ENCODE assay signal across 35 mouse cellular contexts in genomic region chr17:84658951-84659350, GRCm38 (mm10). TPM values are rescaled to one million over a fixed set of nuclear protein-coding genes. Genes with fewer than 3 reads are reported as not detected.
"Had no signal": no experiment of that assay in that cellular context is flagged by ENCODE, and none has a peak within 500 bp of the region (broad histone marks: within the 10 kb centered on the region; RNA-seq: fewer than 3 reads in every experiment).

No protein-coding gene starts in this region.

- H3K4me1 ChIP-seq: heart, embryonic 12.5 days; liver, embryonic 12.5 days had no signal

- H3K4me2 ChIP-seq: heart, embryonic 12.5 days; hindbrain, embryonic 13.5 days; hindbrain, embryonic 15.5 days; kidney, embryonic 15.5 days; limb, embryonic 13.5 days; limb, embryonic 15.5 days; liver, embryonic 12.5 days had no signal

- ATAC-seq: hindbrain, postnatal 0 days; liver, embryonic 12.5 days had no signal

- DNase-seq: gastrocnemius, adult 2 months; gastrocnemius, postnatal 10 days; gastrocnemius, postnatal 25 days; heart, adult 18-20 months; heart, postnatal 10 days; heart, postnatal 36 days; kidney, adult 2 months; kidney, adult 9 months; kidney, postnatal 14 days; kidney, postnatal 36 days; layer of hippocampus, adult 9-11 months; layer of hippocampus, postnatal 36 days; left cerebral cortex, postnatal 4 days had no signal

- H3K4me3 ChIP-seq: gastrocnemius, adult 2 months; heart, embryonic 10.5 days; heart, embryonic 12.5 days; hindbrain, embryonic 13.5 days; hindbrain, embryonic 15.5 days; kidney, embryonic 15.5 days; limb, embryonic 13.5 days; limb, embryonic 15.5 days; liver, embryonic 12.5 days had no signal

- H3K9ac ChIP-seq: heart, embryonic 12.5 days; hindbrain, embryonic 13.5 days; hindbrain, embryonic 15.5 days; kidney, embryonic 15.5 days; limb, embryonic 13.5 days; limb, embryonic 15.5 days; liver, embryonic 12.5 days; liver, embryonic 14.5 days had no signal

- H3K27me3 ChIP-seq: heart, embryonic 12.5 days; hindbrain, embryonic 13.5 days; hindbrain, embryonic 15.5 days; kidney, embryonic 15.5 days; limb, embryonic 13.5 days; limb, embryonic 15.5 days; liver, embryonic 12.5 days had no signal

- H3K9me3 ChIP-seq: heart, embryonic 10.5 days; heart, embryonic 12.5 days; hindbrain, embryonic 13.5 days; hindbrain, embryonic 15.5 days; kidney, embryonic 15.5 days; limb, embryonic 13.5 days; limb, embryonic 15.5 days; liver, embryonic 12.5 days had no signal

- H3K36me3 ChIP-seq: heart, embryonic 10.5 days; heart, embryonic 12.5 days; hindbrain, embryonic 13.5 days; hindbrain, embryonic 15.5 days; limb, embryonic 15.5 days; liver, embryonic 12.5 days had no signal

- H3K27ac ChIP-seq: gastrocnemius, adult 2 months; heart, embryonic 10.5 days; hindbrain, embryonic 13.5 days; hindbrain, embryonic 15.5 days; hindbrain, postnatal 0 days; kidney, embryonic 15.5 days; kidney, postnatal 0 days; limb, embryonic 13.5 days; limb, embryonic 15.5 days; liver, embryonic 12.5 days; liver, embryonic 14.5 days had no signal

RNA-seq across cellular contexts. Expression of gene Abcg8, which starts 17.2 kb away (rescaled TPM):
- total RNA-seq: gastrocnemius, adult 2 months; gastrocnemius, postnatal 10 days; gastrocnemius, postnatal 25 days; heart, adult 18-20 months; heart, postnatal 10 days; heart, postnatal 36 days; hematopoietic stem cell, adult 5-6 weeks; hindbrain, postnatal 0 days; layer of hippocampus, adult 18-20 months; layer of hippocampus, adult 8-10 months; layer of hippocampus, postnatal 14 days; layer of hippocampus, postnatal 36 days; left cerebral cortex, postnatal 10 days; left cerebral cortex, postnatal 25 days; left cerebral cortex, postnatal 4 days had no signal
- polyA plus RNA-seq: frontal cortex, adult 2 months; heart, embryonic 12.5 days; heart, embryonic 14.5 days; hindbrain, postnatal 0 days; intestine, embryonic 14.5 days; limb, embryonic 13.5 days had no signal

RNA-seq across cellular contexts. Expression of gene Abcg5, which starts 23.9 kb away (rescaled TPM):
- total RNA-seq: gastrocnemius, adult 2 months; gastrocnemius, postnatal 10 days; gastrocnemius, postnatal 25 days; heart, adult 18-20 months; heart, adult 8-10 months; heart, postnatal 10 days; heart, postnatal 36 days; hematopoietic stem cell, adult 5-6 weeks; layer of hippocampus, adult 18-20 months; layer of hippocampus, adult 8-10 months; layer of hippocampus, postnatal 14 days; layer of hippocampus, postnatal 36 days; left cerebral cortex, adult 18-20 months; left cerebral cortex, postnatal 10 days; left cerebral cortex, postnatal 25 days had no signal
- polyA plus RNA-seq: frontal cortex, adult 2 months had no signal
